Mouse (Mus musculus) heart, embryonic 11.5 days (tissue): ENCODE measurements around the gene Pafah2. TPM values are rescaled to one million over a fixed set of nuclear protein-coding genes. Genes with fewer than 3 reads are reported as not detected.

Source experiments
- ATAC-seq: fragments of 200-750 bp; cut with Nextera tagmentation; replicated peaks from 2 replicates; pipeline ENCODE4 v1.8.0; 2017; ENCODE audit warnings: moderate library complexity; ENCODE audit not compliant: insufficient number of reproducible peaks, low FRiP score, low TSS enrichment
- H3K27ac ChIP-seq: fragments of 300-500 bp; sonication (generic); 2 replicates; pipeline ENCODE4 v1.5.1; 2014; ENCODE audit warnings: mild to moderate bottlenecking, low read depth, low read length
- H3K27me3 ChIP-seq: fragments of 300-500 bp; sonication (generic); 2 replicates; pipeline ENCODE4 v1.6.1; 2014; ENCODE audit warnings: mild to moderate bottlenecking, low read length, mixed read lengths; ENCODE audit not compliant: control insufficient read depth, insufficient read depth
- H3K36me3 ChIP-seq: fragments of 300-500 bp; sonication (generic); 2 replicates; pipeline ENCODE4 v1.6.1; 2014; ENCODE audit warnings: mild to moderate bottlenecking, low read length, moderate library complexity, mixed read lengths; ENCODE audit not compliant: control insufficient read depth, insufficient read depth
- H3K4me1 ChIP-seq: fragments of 300-500 bp; sonication (generic); 2 replicates; pipeline ENCODE4 v1.6.1; 2014; ENCODE audit warnings: low read length; ENCODE audit not compliant: control insufficient read depth, insufficient read depth
- H3K4me2 ChIP-seq: fragments of 300-500 bp; sonication (generic); 2 replicates; pipeline ENCODE4 v1.6.1; 2014; ENCODE audit warnings: mild to moderate bottlenecking, moderate library complexity
- H3K4me3 ChIP-seq: fragments of 300-500 bp; sonication (generic); 2 replicates; pipeline ENCODE4 v1.5.1; 2014; ENCODE audit warnings: low read depth, low read length
- H3K9ac ChIP-seq: fragments of 300-500 bp; sonication (generic); 2 replicates; pipeline ENCODE4 v1.6.1; 2014; ENCODE audit warnings: mild to moderate bottlenecking, low read depth, low read length, moderate library complexity
- H3K9me3 ChIP-seq: fragments of 300-500 bp; sonication (generic); replicated peaks from 2 replicates; pipeline ENCODE4 v1.6.1; 2016; ENCODE audit warnings: low read length; ENCODE audit not compliant: control insufficient read depth
- WGBS: fragments of 180-500 bp; shearing (Covaris S2); extraction: QIAGEN DNeasy Blood & Tissue Kit; methylation state at CpG from one replicate; pipeline ENCODE4 v1.1.7; 2014; ENCODE audit not compliant: insufficient replicate concordance; 5-methylcytosine and 5-hydroxymethylcytosine counted together
- polyA plus RNA-seq: library from polyadenylated mRNA; unstranded; fragments of >200 nt; fragmentation: Nextera tagmentation; extraction: Ambion mirVana; gene quantifications from 2 replicates; pipeline ENCODE4 v1.2.1, GENCODE M21; 2014

The Pafah2 gene
- polyA plus RNA-seq, 1 experiment from 2014 or later, result 11.8 TPM

DNA sequence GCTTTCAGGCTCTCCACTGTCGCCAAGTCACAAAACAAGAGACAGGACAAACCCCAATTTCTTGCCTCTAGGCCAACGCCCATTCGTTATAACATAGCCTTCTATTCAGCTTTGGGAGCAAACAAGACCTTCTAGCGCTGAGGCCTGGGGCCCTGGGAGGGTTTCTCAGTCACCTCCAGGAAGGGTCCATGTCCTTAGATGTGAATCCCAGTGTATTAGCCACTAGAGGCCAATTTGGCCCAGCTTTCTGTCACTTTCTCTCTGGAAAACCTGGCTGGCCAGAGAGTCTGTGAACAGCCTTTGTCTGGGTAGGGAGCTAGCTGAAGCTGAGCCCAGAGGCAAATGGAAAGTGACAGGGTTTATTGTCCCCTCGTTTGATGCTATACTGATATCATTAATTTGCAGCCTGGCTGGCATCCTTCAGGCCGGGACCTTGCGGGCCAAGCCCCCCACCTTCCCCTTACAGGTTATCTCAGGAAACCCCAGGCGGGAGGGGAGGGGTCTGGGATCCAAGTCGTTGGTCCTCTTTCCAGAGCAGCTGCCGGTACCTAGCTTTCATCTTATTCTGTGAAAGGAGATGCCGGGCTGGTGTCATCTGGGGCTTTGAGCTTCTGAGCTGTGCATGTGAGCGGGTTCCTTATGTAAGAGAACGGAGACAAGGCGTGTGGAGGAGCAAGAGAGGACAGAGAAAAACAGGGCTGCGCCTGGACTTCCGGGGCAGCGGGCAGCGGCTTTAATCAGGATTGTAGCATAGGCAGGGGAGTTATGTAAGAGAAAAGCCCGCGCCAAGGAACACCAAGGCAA is 54.5 kb downstream of the Pafah2 start:
- H3K27me3 ChIP-seq, result peaks cover 24% of the 10 kb centered on the region
- peaks cover 23% of the 10 kb centered on the region for H3K4me1 ChIP-seq
- H3K27ac ChIP-seq, result no peak overlapping the region
- no peaks in the 10 kb centered on the region for H3K9me3 ChIP-seq
- H3K4me2 ChIP-seq, result peak overlapping the region; percentile 53
- H3K36me3 ChIP-seq, result no peaks in the 10 kb centered on the region
- 20% methylated on average over 20 of the region's 20 CpGs for WGBS
- peak overlapping the region; percentile 15; the same call in 1 of the 2 replicates for H3K4me3 ChIP-seq
- peak overlapping the region; percentile 59; the same call in 1 of the 2 replicates for H3K9ac ChIP-seq
- ATAC-seq, result no peak

DNA sequence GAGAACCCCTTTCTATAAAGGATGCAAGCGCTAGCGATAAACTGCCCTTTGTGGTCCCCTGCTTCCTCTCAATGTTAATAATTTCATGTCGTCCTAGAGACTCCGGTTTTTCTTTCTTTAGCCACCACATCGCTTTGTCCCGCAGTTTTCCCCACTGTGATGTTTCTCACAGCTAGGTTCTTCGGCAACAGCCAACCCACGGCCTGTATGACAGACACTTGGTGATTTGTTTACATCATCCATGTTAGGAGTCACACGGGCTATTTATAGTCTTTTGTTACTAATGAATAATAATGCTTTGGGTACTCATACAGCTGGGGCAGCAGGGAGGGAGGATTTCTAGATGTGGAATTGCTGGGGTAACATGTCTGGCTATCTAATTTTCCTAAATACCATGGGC is 55.4 kb downstream of the Pafah2 start:
- H3K27ac ChIP-seq, result no peak overlapping the region
- H3K4me3 ChIP-seq, result no peak overlapping the region
- WGBS, result 68% methylated on average over 9 of the region's 9 CpGs
- H3K9ac ChIP-seq, result no peak overlapping the region
- peaks cover 20% of the 10 kb centered on the region for H3K4me1 ChIP-seq
- no peaks in the 10 kb centered on the region for H3K9me3 ChIP-seq
- no peaks in the 10 kb centered on the region for H3K36me3 ChIP-seq
- H3K27me3 ChIP-seq, result peaks cover 24% of the 10 kb centered on the region
- no peak for ATAC-seq
- H3K4me2 ChIP-seq, result no peak overlapping the region; the same call in 1 of the 2 replicates

GRCm38 (mm10) chr4:134453619-134454400 is 57.7 kb downstream of the Pafah2 start:
- H3K27me3 ChIP-seq, result peaks cover 16% of the 10 kb centered on the region

GRCm38 (mm10) chr4:134455310-134455709 is 59.2 kb downstream of the Pafah2 start:
- Histone ChIP-seq H3K27me3 (peaks cover 9% of the 10 kb centered on the region), H3K4me2 (no peak overlapping the region)

More at GRCm38 (mm10) chr4:134453619-134454400, 57.7 kb downstream of the Pafah2 start:
- H3K36me3 ChIP-seq, result no peaks in the 10 kb centered on the region
- H3K4me1 ChIP-seq, result peaks cover 19% of the 10 kb centered on the region; the same call in 1 of the 2 replicates
- 28% methylated on average over 34 of the region's 34 CpGs for WGBS
- H3K9me3 ChIP-seq, result no peaks in the 10 kb centered on the region
- no peak for ATAC-seq
- H3K9ac ChIP-seq, result no peak overlapping the region
- 0 out of 2 replicates have a peak overlapping the region, but pooled peaks have one; percentile 8 for H3K4me3 ChIP-seq
- H3K4me2 ChIP-seq, result peak overlapping the region; percentile 53
- H3K27ac ChIP-seq, result no peak overlapping the region

DNA sequence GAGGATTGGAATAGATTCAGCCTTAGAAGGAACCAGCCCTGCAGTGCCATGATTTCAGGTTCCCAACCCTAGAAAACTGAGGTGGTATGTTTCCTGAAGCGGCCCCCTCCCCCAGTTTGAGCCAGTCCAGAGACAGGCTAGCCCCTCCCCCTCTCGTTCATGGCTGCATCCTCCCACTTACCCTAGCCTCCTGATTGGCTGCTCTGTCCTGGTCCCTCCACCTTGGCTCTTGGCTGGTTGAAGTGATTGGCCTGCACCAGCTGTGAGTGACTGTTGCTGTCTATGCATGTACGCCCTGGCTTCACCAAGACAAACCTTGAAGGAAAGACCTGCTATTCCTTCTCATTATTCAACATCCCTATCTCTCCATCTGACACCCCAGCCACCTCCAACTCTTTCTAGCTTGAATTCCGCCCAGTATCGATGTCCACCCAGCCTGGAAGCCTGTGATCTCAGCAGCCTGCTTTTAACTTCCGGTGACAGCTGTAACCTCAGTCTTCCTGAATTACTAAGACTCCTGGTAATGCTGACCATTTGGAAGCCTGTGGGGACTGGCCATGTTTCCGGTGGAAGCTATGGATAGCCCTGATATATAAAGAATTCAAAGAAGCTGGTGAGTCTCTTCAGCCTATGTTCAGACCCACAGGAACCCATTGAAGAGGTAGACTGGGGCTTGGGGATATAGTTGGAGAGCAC is 61.2 kb downstream of the Pafah2 start:
- H3K4me2 ChIP-seq, result no peak overlapping the region
- no peaks in the 10 kb centered on the region for H3K36me3 ChIP-seq
- H3K27me3 ChIP-seq, result peaks cover 5% of the 10 kb centered on the region; the same call in 1 of the 2 replicates
- peaks cover 9% of the 10 kb centered on the region; the same call in 1 of the 2 replicates for H3K4me1 ChIP-seq
- WGBS, result 43% methylated on average over 7 of the region's 7 CpGs
- no peak overlapping the region for H3K27ac ChIP-seq
- ATAC-seq, result no peak
- H3K9ac ChIP-seq, result no peak overlapping the region
- no peaks in the 10 kb centered on the region for H3K9me3 ChIP-seq
- H3K4me3 ChIP-seq, result no peak overlapping the region

More at GRCm38 (mm10) chr4:134455310-134455709, 59.2 kb downstream of the Pafah2 start:
- H3K9me3 ChIP-seq, result no peaks in the 10 kb centered on the region
- no peak for ATAC-seq
- H3K4me1 ChIP-seq, result peaks cover 19% of the 10 kb centered on the region; the same call in 1 of the 2 replicates
- peak overlapping the region; percentile 6; the same call in 1 of the 2 replicates for H3K9ac ChIP-seq
- 21% methylated on average over 6 of the region's 6 CpGs for WGBS
- no peak overlapping the region for H3K27ac ChIP-seq
- no peak overlapping the region for H3K4me3 ChIP-seq
- H3K36me3 ChIP-seq, result no peaks in the 10 kb centered on the region

DNA sequence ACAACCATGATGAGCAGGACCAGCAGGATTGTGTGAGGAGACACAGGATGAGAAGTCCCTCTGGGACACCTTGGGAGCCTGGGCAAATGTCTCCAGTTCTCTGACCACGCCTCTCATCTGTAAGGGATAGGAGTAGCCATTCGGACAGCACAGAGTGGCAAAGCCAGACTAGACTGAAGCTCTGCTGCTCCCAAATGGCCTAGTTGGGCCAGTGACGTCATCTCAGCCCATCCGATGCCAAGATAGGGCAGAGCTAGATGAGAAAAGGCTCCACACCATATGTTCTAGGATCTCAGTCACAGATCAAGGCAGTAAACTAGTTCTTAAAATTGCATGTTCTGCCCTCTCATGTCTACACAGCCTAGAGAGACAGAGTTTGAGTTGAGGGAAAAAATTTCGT is 62.7 kb downstream of the Pafah2 start:
- H3K4me1 ChIP-seq, result peaks cover 7% of the 10 kb centered on the region; the same call in 1 of the 2 replicates
- ATAC-seq, result no peak
- no peak overlapping the region for H3K4me2 ChIP-seq
- WGBS, result 82% methylated on average over 5 of the region's 5 CpGs
- no peaks in the 10 kb centered on the region for H3K9me3 ChIP-seq
- H3K4me3 ChIP-seq, result no peak overlapping the region
- no peak overlapping the region for H3K27ac ChIP-seq
- no peak overlapping the region for H3K9ac ChIP-seq
- peaks cover 2% of the 10 kb centered on the region; the same call in 1 of the 2 replicates for H3K27me3 ChIP-seq
- H3K36me3 ChIP-seq, result no peaks in the 10 kb centered on the region

DNA sequence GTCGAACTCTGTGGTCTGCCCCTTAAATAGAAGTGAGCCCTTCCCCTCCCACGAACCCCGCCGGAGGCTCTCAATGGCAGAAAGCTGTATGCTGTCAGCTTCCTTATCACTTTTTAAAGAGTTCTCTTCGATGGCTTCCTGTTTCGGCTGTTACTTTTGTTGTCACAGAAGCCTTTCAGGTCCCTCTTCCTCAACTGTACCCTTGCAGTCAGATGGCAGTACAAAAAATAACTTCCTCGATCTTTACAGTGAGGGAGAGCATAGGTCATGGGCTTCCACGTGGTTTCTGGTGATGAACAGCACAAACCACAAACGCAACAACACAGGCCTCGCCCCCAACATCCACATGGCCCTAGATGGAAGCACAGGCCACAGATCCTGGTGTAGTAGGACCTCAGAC is 64.2 kb downstream of the Pafah2 start:
- ATAC-seq, result no peak
- no peak overlapping the region for H3K27ac ChIP-seq
- H3K9ac ChIP-seq, result no peak overlapping the region
- no peaks in the 10 kb centered on the region for H3K9me3 ChIP-seq
- no peak overlapping the region for H3K4me2 ChIP-seq
- 33% methylated on average over 10 of the region's 10 CpGs for WGBS
- H3K4me3 ChIP-seq, result no peak overlapping the region
- H3K36me3 ChIP-seq, result no peaks in the 10 kb centered on the region
- H3K27me3 ChIP-seq, result no peaks in the 10 kb centered on the region
- H3K4me1 ChIP-seq, result 0 out of 2 replicates have a peak, but pooled peaks cover 2% of the 10 kb centered on the region

DNA sequence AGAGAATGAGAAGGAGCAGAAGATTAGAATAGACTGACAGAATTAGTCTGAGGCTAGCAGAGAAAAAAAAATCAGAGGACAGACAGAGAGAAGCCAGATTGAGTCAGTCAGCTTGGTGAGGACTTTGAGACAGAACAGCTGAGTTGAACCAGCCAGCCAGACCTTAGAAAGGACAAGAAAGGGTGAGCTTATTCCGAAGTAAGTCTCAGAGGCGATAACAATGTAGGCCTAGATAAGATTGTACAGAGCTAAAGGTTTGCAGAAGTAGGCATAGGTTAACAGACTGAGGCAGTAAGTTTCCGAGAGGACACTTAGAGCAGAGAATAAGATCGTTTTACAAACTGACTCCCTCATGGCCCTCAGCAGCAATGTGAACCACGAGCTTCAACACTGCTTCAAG is 65.1 kb downstream of the Pafah2 start:
- WGBS, result 48% methylated on average over 5 of the region's 5 CpGs
- Histone ChIP-seq H3K4me3 (no peak overlapping the region), H3K36me3 (no peaks in the 10 kb centered on the region), H3K4me1 (no peaks in the 10 kb centered on the region), H3K27me3 (no peaks in the 10 kb centered on the region), H3K9ac (no peak overlapping the region), H3K4me2 (no peak overlapping the region), H3K27ac (no peak overlapping the region), H3K9me3 (no peaks in the 10 kb centered on the region)
- ATAC-seq, result no peak
